Mouse (Mus musculus) adrenal gland, adult (tissue): Measurements from ENCODE around the gene Fam118a.
A peak's percentile ranks its signal among the peaks of the same experiment; 100 is the strongest.
"Not testable (repeated sequence)": the region's sequence is repeated elsewhere in the genome, so short reads cannot be mapped to it uniquely, and the experiment has no call there.

Source experiments
- DNase-seq, 2 experiments: peaks; one replicate each; pipeline ENCODE4 v3.0.0; 2022 to 2023; ENCODE audit warnings: low spot score in 1 of 2; ENCODE audit not compliant: inconsistent age in 2 of 2

The Fam118a gene

GRCm38 (mm10) chr15:85028648-85029047 lies at the start of gene Fam118a:
TSS of gene Fam118a (plus strand) at chr15:85028948.
- not testable (repeated sequence) for DNase-seq

GRCm38 (mm10) chr15:84981609-84982313 lies 47.0 kb upstream of the Fam118a start:
- no peak for DNase-seq

- DNase-seq: peak in 1 of 2 experiments; percentile 60
These were observed 45.9 kb upstream of the Fam118a start for GRCm38 (mm10) chr15:84982888-84983287.

GRCm38 (mm10) chr15:84983721-84984120 lies 45.0 kb upstream of the Fam118a start:
- peak in 1 of 2 experiments; percentile 76 for DNase-seq

- no peak for DNase-seq
These were observed 43.1 kb upstream of the Fam118a start for GRCm38 (mm10) chr15:84985516-84986160.

- no peak for DNase-seq
These were observed 42.4 kb upstream of the Fam118a start for GRCm38 (mm10) chr15:84986171-84987019.

GRCm38 (mm10) chr15:84987020-84987815 lies 41.5 kb upstream of the Fam118a start:
- peak in 1 of 2 experiments; percentile 43 for DNase-seq

- DNase-seq: peak; percentile 95 to 96
These were observed 40.6 kb upstream of the Fam118a start, which contains the start of gene 5031439G07Rik for GRCm38 (mm10) chr15:84987874-84988825. TSS of gene 5031439G07Rik (minus strand) at chr15:84988551.

GRCm38 (mm10) chr15:84989098-84989497 lies 39.6 kb upstream of the Fam118a start:
- no peak for DNase-seq

GRCm38 (mm10) chr15:84989771-84990170 lies 39.0 kb upstream of the Fam118a start:
- no peak for DNase-seq

- no peak for DNase-seq
These were observed 34.2 kb upstream of the Fam118a start for GRCm38 (mm10) chr15:84994498-84994897.

- DNase-seq: peak; percentile 20 to 64
These were observed 33.7 kb upstream of the Fam118a start for GRCm38 (mm10) chr15:84995041-84995440.

- DNase-seq: peak; percentile 72 to 90
These were observed 32.8 kb upstream of the Fam118a start for GRCm38 (mm10) chr15:84995967-84996366.

GRCm38 (mm10) chr15:84997768-84998454 lies 30.8 kb upstream of the Fam118a start:
- DNase-seq: no peak

- DNase-seq: no peak
These were observed 28.8 kb upstream of the Fam118a start for GRCm38 (mm10) chr15:84999911-85000310.

GRCm38 (mm10) chr15:85000984-85001982 lies 27.5 kb upstream of the Fam118a start:
- DNase-seq: peak; percentile 75 to 92

GRCm38 (mm10) chr15:85009666-85010065 lies 19.1 kb upstream of the Fam118a start:
- DNase-seq: no peak
